Mouse (Mus musculus): ENCODE measurements at regions not wholly inside any gene's neighbourhood (a gene's known extent, or its start where the extent isn't known, plus 50 kb on each side); places are given as distances from the start of the nearest gene placed in this dataset.

GRCm38 (mm10) chr3:120570806-120571425 lies 600.6 kb downstream of the Rwdd3 start:
- no peaks in the 10 kb centered on the region for H3K36me3 ChIP-seq (replicated peaks)
- no peaks in the 10 kb centered on the region for H3K27me3 ChIP-seq (ENCODE audit: insufficient read depth, low read length)
- H3K4me3 ChIP-seq (ENCODE audit: low read depth, low read length) = no peak overlapping the region
- H3K9me3 ChIP-seq (replicated peaks) = peaks cover 2% of the 10 kb centered on the region; the same call in 1 of the 2 replicates
- ATAC-seq (ENCODE audit: extremely low read depth, insufficient number of reproducible peaks, low FRiP score, poor library complexity, severe bottlenecking) (no peak), DNase-seq (ENCODE audit: low spot score) (no peak)
- TF ChIP-seq GATA2 (IDR thresholded peaks at IDR 0.05; ENCODE audit: borderline replicate concordance, low read depth, low read length) (no peak), POLR2AphosphoS5 (IDR thresholded peaks at IDR 0.05; ENCODE audit: insufficient replicate concordance, low read depth, low read length) (no peak), CTCF (IDR thresholded peaks at IDR 0.05; ENCODE audit: low read depth, low read length) (no peak)
- no peaks in the 10 kb centered on the region for H3K4me1 ChIP-seq (ENCODE audit: insufficient read depth, low read depth, low read length)

- no peaks in the 10 kb centered on the region for H3K4me1 ChIP-seq (ENCODE audit: insufficient read depth, low read depth, low read length)
- H3K27me3 ChIP-seq (ENCODE audit: insufficient read depth, low read length) = no peaks in the 10 kb centered on the region
- H3K36me3 ChIP-seq (replicated peaks) = no peaks in the 10 kb centered on the region
- peaks cover 12% of the 10 kb centered on the region for H3K9me3 ChIP-seq (replicated peaks)
- TF ChIP-seq GATA1 (IDR thresholded peaks at IDR 0.05; ENCODE audit: borderline replicate concordance, low read length) (no peak), TAL1 (conservative IDR thresholded peaks at IDR 0.05; ENCODE audit: low read depth, low read length) (no peak), GATA2 (IDR thresholded peaks at IDR 0.05; ENCODE audit: borderline replicate concordance, low read depth, low read length) (no peak), CTCF (IDR thresholded peaks at IDR 0.05; ENCODE audit: low read depth, low read length) (no peak), POLR2AphosphoS5 (IDR thresholded peaks at IDR 0.05; ENCODE audit: insufficient replicate concordance, low read depth, low read length) (no peak)
- no peak overlapping the region for H3K4me3 ChIP-seq (ENCODE audit: low read depth, low read length)
- DNase-seq (ENCODE audit: low spot score) = no peak
- ATAC-seq (ENCODE audit: extremely low read depth, insufficient number of reproducible peaks, low FRiP score, poor library complexity, severe bottlenecking) = no peak
Observed at GRCm38 (mm10) chr3:120541556-120542476, 629.7 kb downstream of the Rwdd3 start.

GRCm38 (mm10) chr3:120533901-120534300 lies 637.6 kb downstream of the Rwdd3 start:
- Histone ChIP-seq H3K9me3 (replicated peaks) (peaks cover 14% of the 10 kb centered on the region), H3K4me1 (ENCODE audit: insufficient read depth, low read depth, low read length) (no peaks in the 10 kb centered on the region), H3K4me3 (ENCODE audit: low read depth, low read length) (no peak overlapping the region), H3K36me3 (replicated peaks) (no peaks in the 10 kb centered on the region), H3K27me3 (ENCODE audit: insufficient read depth, low read length) (no peaks in the 10 kb centered on the region)
- DNase-seq (ENCODE audit: low spot score) = no peak
- TF ChIP-seq GATA1 (IDR thresholded peaks at IDR 0.05; ENCODE audit: borderline replicate concordance, low read length) = no peak
- no peak for TF ChIP-seq TAL1 (conservative IDR thresholded peaks at IDR 0.05; ENCODE audit: low read depth, low read length)
- TF ChIP-seq CTCF (IDR thresholded peaks at IDR 0.05; ENCODE audit: low read depth, low read length) = no peak
- no peak for TF ChIP-seq GATA2 (IDR thresholded peaks at IDR 0.05; ENCODE audit: borderline replicate concordance, low read depth, low read length)
- no peak for TF ChIP-seq POLR2AphosphoS5 (IDR thresholded peaks at IDR 0.05; ENCODE audit: insufficient replicate concordance, low read depth, low read length)
- ATAC-seq (ENCODE audit: extremely low read depth, insufficient number of reproducible peaks, low FRiP score, poor library complexity, severe bottlenecking) = no peak

GRCm38 (mm10) chr3:120531880-120532580 lies 639.5 kb downstream of the Rwdd3 start:
- peaks cover 16% of the 10 kb centered on the region for H3K9me3 ChIP-seq (replicated peaks)
- no peaks in the 10 kb centered on the region for H3K27me3 ChIP-seq (ENCODE audit: insufficient read depth, low read length)
- ATAC-seq (ENCODE audit: extremely low read depth, insufficient number of reproducible peaks, low FRiP score, poor library complexity, severe bottlenecking) (no peak), DNase-seq (ENCODE audit: low spot score) (no peak)
- no peaks in the 10 kb centered on the region for H3K4me1 ChIP-seq (ENCODE audit: insufficient read depth, low read depth, low read length)
- TF ChIP-seq GATA1 (IDR thresholded peaks at IDR 0.05; ENCODE audit: borderline replicate concordance, low read length) (no peak), TAL1 (conservative IDR thresholded peaks at IDR 0.05; ENCODE audit: low read depth, low read length) (no peak), GATA2 (IDR thresholded peaks at IDR 0.05; ENCODE audit: borderline replicate concordance, low read depth, low read length) (no peak), CTCF (IDR thresholded peaks at IDR 0.05; ENCODE audit: low read depth, low read length) (no peak), POLR2AphosphoS5 (IDR thresholded peaks at IDR 0.05; ENCODE audit: insufficient replicate concordance, low read depth, low read length) (no peak)
- no peak overlapping the region for H3K4me3 ChIP-seq (ENCODE audit: low read depth, low read length)
- no peaks in the 10 kb centered on the region for H3K36me3 ChIP-seq (replicated peaks)

GRCm38 (mm10) chr3:120511651-120512050 lies 659.8 kb downstream of the Rwdd3 start:
- DNase-seq (ENCODE audit: low spot score) (no peak), ATAC-seq (ENCODE audit: extremely low read depth, insufficient number of reproducible peaks, low FRiP score, poor library complexity, severe bottlenecking) (no peak)
- TF ChIP-seq CTCF (IDR thresholded peaks at IDR 0.05; ENCODE audit: low read depth, low read length) = no peak
- no peak for TF ChIP-seq GATA2 (IDR thresholded peaks at IDR 0.05; ENCODE audit: borderline replicate concordance, low read depth, low read length)
- TF ChIP-seq TAL1 (conservative IDR thresholded peaks at IDR 0.05; ENCODE audit: low read depth, low read length) = no peak
- no peak for TF ChIP-seq POLR2AphosphoS5 (IDR thresholded peaks at IDR 0.05; ENCODE audit: insufficient replicate concordance, low read depth, low read length)
- no peak for TF ChIP-seq GATA1 (IDR thresholded peaks at IDR 0.05; ENCODE audit: borderline replicate concordance, low read length)
- H3K4me3 ChIP-seq (ENCODE audit: low read depth, low read length) = no peak overlapping the region
- no peaks in the 10 kb centered on the region for H3K4me1 ChIP-seq (ENCODE audit: insufficient read depth, low read depth, low read length)
- peaks cover 9% of the 10 kb centered on the region for H3K9me3 ChIP-seq (replicated peaks)
- H3K27me3 ChIP-seq (ENCODE audit: insufficient read depth, low read length) = no peaks in the 10 kb centered on the region
- H3K36me3 ChIP-seq (replicated peaks) = no peaks in the 10 kb centered on the region

GRCm38 (mm10) chr3:120498937-120499336 lies 672.6 kb downstream of the Rwdd3 start:
- no peak overlapping the region for H3K4me3 ChIP-seq (ENCODE audit: low read depth, low read length)
- H3K27me3 ChIP-seq (ENCODE audit: insufficient read depth, low read length) = no peaks in the 10 kb centered on the region
- H3K4me1 ChIP-seq (ENCODE audit: insufficient read depth, low read depth, low read length) = no peaks in the 10 kb centered on the region
- TF ChIP-seq POLR2AphosphoS5 (IDR thresholded peaks at IDR 0.05; ENCODE audit: insufficient replicate concordance, low read depth, low read length) = no peak
- no peak for TF ChIP-seq GATA1 (IDR thresholded peaks at IDR 0.05; ENCODE audit: borderline replicate concordance, low read length)
- TF ChIP-seq CTCF (IDR thresholded peaks at IDR 0.05; ENCODE audit: low read depth, low read length) = no peak
- TF ChIP-seq GATA2 (IDR thresholded peaks at IDR 0.05; ENCODE audit: borderline replicate concordance, low read depth, low read length) = no peak
- TF ChIP-seq TAL1 (conservative IDR thresholded peaks at IDR 0.05; ENCODE audit: low read depth, low read length) = no peak
- no peaks in the 10 kb centered on the region for H3K36me3 ChIP-seq (replicated peaks)
- ATAC-seq (ENCODE audit: extremely low read depth, insufficient number of reproducible peaks, low FRiP score, poor library complexity, severe bottlenecking) (no peak), DNase-seq (ENCODE audit: low spot score) (no peak)
- peaks cover 14% of the 10 kb centered on the region for H3K9me3 ChIP-seq (replicated peaks)
